Mouse (Mus musculus): ENCODE results near the gene Zbtb7a. TPM values are rescaled to one million over a fixed set of nuclear protein-coding genes. Genes with fewer than 3 reads are reported as not detected.

Gene Zbtb7a
- total RNA-seq (2015; ENCODE audit: low replicate concordance), result 11.5 and 13.2 TPM in 2 replicates
- total RNA-seq (2017; ENCODE audit: low replicate concordance), result 10.1 and 14.2 TPM in 2 replicates

DNA sequence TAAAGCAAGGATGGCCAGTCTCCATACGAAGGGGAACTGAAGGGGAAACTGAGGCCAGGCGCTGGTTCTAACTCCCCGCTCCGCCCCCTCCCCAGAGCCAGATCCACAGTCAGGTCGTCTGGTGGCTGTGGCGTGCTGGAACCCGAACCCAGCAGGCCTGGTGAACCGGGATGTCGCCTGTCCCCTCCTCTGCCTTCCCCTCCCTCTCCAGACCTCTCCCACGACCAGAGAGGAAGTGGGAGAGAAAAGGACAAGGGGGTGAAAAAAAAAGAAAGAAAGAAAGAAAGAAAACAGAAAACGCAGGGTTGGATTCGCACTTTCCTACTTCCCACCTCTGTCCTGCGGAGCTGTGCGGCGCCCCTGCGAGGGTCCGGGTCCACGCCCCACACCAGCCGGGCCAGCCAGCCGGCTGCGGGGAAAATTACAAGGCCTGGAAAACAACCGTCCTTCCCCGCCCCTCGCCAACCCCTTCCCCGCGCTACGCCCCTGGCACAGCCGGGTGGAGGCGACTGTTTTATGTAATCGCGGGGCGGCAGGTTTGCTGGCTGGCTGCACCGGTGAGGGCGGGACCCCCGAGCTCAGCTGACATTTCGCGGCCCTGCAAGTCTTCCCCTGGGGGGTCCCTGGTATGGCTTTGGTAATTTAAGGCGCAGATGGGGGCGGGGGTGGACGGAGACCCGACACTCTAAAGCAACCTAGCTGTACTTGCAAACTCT, at the start of gene Zbtb7a:
Gene Zbtb7a, plus strand, starts transcription at position 255 of the 716 bp plus-strand sequence.
- peak; percentile 10 for ATAC-seq (replicated peaks; ENCODE audit: low FRiP score, poor library complexity, severe bottlenecking)

DNA sequence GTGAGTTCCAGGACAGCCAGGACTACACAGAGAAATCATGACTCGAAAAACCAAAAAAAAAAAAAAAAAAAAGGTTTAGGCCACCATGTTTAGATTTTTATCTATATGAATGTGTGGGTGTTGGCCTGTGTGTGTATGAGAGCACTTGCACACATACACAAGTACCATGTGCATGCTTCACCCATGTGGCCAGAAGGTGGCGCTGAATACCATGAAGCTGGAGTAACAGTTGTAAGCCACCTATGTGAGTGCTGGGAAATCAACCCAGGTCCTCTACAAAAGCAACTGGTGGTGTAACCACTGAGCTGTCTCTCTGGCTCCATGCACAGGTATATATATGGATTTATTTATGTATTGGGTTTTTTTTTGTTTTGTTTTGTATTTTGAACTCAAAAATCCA, 48.0 kb upstream of the Zbtb7a start:
- no peak for ATAC-seq (replicated peaks; ENCODE audit: low FRiP score, poor library complexity, severe bottlenecking)

DNA sequence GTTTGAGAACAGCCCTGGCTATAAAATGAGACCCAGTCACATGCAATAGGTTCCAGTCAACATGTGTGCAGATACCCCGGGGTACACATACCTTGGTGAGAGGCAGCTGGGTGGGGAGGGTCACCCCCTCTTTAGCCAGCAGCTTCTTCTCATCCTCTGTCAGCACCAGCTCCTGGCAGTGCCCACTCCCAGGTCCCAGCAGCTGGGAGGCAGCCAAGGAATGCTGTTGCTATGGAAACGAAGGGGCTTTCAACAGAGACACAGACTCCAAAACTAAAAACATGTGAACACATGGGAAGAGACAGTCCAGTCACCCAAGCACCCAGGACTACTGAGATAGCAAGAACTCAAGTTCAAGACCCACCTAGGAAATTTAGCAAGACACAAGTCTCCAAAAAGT, 45.8 kb upstream of the Zbtb7a start:
- ATAC-seq (replicated peaks; ENCODE audit: low FRiP score, poor library complexity, severe bottlenecking), result no peak

DNA sequence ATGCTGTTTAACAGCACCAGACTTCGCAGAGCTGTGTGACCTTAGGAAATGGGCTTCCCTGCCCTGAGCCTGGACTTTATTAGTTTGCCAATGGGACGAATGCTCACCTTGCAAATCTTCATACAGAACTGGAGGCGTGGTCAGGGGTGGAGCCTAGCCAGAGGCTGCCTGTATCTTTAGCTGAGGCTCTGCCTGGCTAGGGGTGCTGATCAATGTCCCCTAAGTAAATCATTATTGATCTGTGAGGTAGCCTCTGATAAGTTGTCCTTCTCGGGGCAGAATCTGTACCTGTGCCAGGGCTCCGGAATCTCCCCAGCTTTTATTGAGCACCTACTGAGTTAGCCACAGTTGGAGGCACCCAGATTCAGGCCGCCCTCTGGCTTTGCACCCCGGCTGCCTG, 44.4 kb upstream of the Zbtb7a start:
- ATAC-seq (replicated peaks; ENCODE audit: low FRiP score, poor library complexity, severe bottlenecking), result 0 out of 2 replicates have a peak, but pooled peaks have one; percentile 36

DNA sequence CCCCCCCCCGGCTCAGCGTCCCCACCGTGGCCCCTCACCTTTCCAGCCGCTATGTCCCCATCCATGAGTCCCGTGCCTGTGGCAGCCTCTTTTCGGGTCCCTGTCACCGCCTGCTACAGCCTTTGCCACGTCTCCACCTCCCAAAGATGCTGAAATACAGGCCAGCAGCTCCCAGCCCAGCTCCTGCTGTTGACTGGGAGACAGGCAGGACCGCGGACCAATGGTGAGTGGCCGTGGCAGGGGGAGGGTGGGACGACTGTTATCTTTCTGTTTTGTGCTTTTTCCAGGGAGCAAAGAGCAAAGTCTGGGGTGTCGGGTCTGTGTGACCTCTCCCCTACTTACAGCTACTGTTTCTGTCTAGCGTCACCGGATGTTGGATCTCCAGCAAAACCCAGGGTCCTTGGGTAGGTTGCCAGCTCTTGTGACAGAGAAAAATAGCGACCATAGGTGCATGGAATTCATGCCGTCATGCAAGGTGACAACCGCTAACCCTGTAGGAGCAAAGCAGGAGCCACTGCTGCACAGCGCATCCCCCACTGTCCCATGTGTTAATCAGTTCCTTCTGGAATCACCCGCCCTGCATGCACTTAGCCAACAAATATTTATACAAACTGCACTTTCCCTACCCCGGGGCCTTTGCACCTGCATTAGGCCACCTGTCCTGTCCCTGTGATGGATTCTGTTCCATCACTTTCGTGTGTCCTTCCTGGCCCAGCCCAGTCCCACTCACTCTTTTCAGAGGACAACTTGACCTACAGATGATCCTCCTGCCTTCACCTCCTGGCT, 42.4 kb upstream of the Zbtb7a start:
- ATAC-seq (replicated peaks; ENCODE audit: low FRiP score, poor library complexity, severe bottlenecking), result no peak

DNA sequence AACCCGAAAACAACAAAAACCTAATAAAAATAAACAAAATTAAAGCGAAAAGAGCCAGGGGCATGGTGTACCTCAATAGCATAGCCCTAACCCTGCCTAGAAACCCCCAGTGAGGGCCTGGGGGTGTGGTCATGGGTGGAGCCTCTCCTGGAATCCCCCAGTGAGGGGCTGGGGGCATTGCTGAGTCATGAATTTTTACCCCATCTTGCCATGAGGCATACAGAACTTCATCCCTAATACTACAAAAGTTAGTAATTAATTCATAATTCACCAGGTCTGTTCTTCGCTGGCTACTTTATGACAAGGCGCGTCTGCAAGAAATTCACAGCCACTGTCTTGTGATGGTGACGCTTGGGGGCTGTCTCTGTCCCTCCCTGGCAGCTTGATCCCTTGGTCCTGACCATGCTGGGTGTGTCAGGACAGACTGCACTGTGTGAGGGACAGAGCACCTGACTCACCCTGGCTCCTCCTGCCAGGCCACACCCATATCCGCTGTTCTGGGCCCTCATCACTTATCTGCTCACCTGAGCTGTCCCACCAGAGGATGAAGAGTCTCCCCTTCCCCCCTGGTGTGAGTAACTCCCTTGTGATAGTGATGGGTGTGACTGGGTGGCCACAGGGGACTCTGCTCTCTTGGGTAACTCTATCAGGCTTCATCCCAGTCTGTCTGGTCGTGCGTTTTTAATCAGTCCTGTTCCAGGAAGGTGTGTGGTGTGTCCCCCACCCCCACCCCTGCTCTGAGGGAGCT, 39.9 kb upstream of the Zbtb7a start:
- peak; percentile 32; the same call in 1 of the 2 replicates for ATAC-seq (replicated peaks; ENCODE audit: low FRiP score, poor library complexity, severe bottlenecking)

DNA sequence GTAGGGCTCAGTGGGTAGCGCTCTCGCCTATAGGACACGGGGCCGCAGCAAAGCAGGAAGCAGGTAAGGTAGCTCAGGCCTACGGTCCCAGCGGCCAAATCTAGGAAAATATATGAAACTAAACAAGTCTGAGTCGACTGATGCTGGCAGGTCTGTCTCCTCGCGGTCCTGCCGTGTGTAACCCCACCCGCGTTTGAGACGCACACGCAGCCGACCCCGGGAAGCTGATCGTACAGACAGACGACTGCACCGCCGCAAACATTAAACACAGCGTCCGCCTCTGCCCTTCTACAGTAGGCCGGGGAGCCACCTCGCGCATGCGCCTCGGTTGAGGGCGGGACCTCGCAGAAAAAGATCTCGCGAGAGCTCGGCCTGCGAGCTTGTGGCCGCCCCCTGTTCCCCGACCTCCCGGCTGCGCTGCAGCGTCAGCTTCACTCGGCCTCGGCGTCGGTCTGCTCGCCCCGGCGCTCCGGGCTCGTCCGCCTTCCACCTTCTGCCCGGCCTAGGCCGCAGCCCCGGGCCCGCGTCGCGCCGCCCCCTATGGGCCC, 29.4 kb upstream of the Zbtb7a start, which contains the start of gene Map2k2:
Gene Map2k2, plus strand, starts transcription at position 351 of the 548 bp plus-strand sequence.
- peak; percentile 81 for ATAC-seq (replicated peaks; ENCODE audit: low FRiP score, poor library complexity, severe bottlenecking)

DNA sequence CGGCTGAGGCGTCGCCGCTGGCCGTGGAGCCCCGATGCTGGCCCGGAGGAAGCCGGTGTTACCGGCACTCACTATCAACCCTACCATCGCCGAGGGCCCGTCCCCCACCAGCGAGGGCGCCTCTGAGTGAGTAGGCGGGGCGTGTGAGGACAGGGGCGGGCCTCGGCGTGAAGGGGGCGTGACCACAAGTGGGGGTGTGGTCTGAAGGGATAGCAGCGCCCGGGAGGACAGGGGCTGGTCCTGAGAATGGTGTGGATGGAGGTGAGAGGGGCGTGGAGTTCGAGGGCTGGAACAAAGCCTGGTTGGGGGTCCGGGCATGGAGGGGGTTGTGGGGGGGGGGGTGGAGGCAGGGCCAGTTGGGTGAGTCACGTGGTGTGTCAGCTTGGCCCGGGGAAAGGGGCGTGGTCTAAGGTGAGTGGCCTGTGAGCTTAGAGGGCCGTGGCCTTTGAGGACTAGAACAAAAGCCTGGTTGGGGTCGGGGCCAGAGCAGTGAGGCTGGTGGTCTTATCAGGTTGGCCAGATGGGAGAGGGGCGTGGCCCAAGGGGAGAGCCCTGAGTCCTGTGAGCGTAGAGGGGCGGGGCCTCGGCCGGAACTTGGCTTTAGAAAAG, 28.8 kb upstream of the Zbtb7a start:
- peak; percentile 65 for ATAC-seq (replicated peaks; ENCODE audit: low FRiP score, poor library complexity, severe bottlenecking)

DNA sequence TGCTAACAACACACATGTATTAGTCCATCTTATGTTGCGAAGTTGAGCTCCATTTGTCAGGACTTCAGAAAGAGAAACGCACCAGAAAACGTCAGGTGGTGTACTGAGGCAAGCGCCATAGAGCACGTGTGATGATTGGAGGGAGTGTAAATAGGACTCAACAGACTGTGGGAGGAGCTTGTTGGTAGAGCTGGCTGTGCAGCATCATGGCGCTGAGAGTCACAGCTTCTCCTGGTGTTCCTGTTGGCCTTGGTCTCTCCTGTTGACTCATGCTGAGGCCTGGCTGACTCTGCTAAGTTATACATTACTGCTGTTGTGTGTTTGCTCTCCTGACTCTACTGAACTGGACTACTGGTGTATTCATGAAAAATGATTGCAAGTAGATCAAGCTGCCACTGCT, 22.1 kb upstream of the Zbtb7a start:
- ATAC-seq (replicated peaks; ENCODE audit: low FRiP score, poor library complexity, severe bottlenecking), result no peak

DNA sequence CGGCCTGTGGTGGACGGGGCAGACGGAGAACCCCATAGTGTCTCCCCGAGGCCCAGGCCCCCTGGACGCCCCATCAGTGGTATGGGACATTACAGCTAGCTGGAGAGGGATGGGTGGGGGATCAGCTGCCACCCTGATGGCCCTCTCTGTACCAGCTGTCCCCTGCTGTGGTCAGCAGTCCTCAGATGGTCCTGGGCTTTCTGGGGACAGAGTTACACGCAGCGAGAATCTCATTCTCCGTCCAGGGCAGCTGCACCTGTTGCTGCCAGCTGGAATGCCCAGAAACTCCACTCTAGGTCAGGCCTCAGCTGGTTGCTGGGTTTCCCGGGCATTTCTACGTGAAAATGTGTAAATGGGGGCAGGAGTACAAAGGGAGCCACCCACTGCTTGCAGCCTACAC, 15.4 kb upstream of the Zbtb7a start:
- no peak for ATAC-seq (replicated peaks; ENCODE audit: low FRiP score, poor library complexity, severe bottlenecking)

DNA sequence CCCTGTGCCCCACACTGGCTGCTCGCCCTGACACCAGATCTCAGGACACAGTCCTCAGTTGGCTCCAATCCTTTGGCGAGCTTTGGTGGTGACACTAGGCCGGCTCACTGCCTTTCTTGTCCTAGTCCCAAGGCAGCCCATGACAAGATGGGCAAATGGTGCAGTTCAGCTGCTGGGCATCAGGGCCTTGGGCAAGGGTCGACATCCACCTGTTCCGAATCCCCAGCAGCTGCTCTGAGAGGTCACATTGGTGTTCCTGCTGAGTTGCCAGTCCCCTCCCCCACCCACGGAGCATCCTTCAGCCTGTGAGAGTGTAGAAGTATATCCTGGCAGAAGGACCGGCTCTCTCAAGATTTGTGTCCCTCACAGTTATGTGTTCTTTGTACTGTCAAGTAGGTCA, 14.4 kb upstream of the Zbtb7a start:
- no peak for ATAC-seq (replicated peaks; ENCODE audit: low FRiP score, poor library complexity, severe bottlenecking)

DNA sequence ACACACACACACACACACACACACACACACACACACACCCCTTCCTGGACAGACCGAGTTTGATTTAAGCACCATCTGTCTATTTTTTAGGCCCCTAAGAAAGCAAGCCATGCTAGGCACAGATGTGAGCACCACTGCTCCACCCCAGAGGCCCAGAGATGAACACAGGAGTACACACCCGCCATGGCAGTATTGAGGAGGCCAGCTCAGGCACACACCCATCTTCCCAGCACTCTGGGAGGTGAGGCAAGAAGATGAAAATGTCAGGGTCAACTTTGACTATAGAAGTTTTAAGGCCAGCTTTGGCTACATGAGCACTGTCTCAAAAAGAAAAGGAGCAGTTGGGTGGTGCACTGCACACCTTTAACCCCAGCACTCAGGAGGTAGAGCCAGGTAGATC, 12.1 kb upstream of the Zbtb7a start:
- ATAC-seq (replicated peaks; ENCODE audit: low FRiP score, poor library complexity, severe bottlenecking), result no peak

DNA sequence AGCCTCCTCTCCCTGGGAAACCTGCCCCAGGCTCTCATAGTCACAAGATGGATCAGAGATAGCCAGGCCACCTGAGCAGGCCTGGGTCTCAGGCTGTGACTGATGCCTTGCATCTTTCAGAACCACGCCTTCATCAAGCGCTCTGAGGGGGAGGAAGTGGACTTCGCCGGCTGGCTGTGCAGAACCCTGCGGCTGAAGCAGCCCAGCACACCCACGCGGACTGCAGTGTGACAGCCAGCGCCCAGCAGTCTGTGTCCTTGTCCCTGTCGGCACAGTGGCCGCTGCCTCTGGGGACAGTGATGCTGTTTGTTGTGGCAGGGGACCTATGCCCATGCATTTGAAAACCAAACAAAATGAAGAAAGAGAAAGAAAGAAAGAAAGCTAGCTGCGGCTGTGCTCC, 11.5 kb upstream of the Zbtb7a start:
- no peak for ATAC-seq (replicated peaks; ENCODE audit: low FRiP score, poor library complexity, severe bottlenecking)

DNA sequence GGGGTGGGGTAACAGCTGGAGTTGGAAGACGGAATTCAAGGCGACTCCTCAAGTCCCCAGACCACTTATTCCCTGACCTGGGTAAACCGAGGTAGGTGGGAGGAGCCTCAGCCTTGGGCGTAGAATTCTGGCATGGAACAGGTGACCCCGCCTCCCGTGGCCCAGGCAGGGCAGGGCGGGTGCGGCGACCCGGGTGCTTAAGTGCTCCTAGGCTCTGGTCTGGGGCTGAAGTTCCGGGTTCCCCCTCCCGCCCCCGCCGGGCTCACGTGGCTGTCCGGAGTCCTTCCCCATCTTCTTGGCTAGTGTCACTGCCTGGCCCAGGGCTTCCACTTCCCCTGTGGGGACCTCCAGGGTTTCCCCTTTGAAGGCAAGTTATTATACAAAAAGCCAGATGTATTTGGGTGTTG, 836 bp upstream of the Zbtb7a start:
- ATAC-seq (replicated peaks; ENCODE audit: low FRiP score, poor library complexity, severe bottlenecking), result peak; percentile 42

DNA sequence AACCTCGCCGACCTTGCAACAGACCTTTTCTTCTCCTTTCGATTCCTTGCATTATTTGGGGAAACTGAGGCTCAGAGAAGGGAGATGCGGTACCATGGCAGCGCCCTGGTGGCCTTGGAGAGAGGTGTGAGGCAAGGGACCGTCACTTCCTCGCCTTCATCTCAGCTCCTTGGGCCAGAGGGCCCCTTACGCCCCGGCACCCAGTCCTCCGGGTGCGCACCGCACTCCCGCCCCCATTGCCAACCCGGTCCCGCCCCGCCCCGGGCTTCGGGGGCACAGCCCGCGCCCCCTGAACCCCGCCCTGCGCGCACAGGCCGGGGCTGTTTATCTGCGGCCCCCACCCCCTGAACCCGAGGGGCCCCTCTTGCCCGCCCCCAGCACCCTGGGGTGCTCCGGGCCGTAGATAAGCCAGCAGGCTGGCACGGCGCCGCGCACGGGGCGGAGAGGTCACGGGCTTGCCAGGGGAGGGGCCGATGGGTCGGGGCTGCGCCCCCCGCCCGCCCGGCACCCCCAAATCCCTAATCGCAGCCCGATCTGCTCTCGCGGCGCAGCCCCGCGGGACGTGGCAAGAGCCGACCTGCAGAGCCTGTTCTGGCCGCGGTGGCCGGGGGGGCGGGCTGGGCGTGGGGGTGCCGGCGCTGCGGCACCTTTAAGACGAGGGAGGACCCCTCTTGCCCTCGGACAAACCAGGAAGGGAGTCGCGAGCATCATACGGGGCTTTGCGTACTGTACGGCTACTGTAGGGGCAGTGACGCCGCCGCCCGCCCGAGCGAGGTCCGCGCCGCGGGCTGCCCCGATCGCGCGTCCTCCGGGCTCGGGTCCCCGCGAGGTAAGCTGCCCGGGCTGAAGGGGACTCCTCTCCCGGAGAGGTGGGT, 1.0 kb downstream of the Zbtb7a start:
- peak; percentile 4; the same call in 1 of the 2 replicates for ATAC-seq (replicated peaks; ENCODE audit: low FRiP score, poor library complexity, severe bottlenecking)

DNA sequence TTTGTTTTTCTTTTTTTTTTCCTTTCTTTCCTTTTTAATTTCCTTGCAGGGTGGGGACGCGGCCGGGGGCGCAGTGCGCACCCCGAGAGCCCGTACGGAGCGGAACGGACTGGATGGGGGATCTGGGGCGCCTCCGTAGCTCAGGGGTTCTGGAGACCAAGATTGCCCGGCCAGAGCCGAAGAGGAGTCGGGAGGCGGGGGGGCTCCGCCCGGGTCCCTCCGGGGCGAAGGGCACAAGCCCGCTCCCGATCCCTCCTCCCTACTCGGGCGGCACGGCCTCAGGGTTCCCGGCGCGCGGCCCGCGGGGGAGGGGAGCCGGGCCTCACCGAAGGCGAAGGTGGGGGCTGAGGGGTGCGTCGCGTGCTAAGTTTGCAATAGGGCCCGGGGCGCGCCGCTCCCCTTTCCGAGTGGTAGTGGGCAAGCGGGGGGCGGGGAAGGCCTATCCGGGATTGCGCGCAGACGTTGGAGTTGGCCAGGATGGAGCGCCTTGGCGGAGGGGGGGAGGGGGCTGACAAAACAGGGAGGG, 1.7 kb downstream of the Zbtb7a start:
- no peak for ATAC-seq (replicated peaks; ENCODE audit: low FRiP score, poor library complexity, severe bottlenecking)

DNA sequence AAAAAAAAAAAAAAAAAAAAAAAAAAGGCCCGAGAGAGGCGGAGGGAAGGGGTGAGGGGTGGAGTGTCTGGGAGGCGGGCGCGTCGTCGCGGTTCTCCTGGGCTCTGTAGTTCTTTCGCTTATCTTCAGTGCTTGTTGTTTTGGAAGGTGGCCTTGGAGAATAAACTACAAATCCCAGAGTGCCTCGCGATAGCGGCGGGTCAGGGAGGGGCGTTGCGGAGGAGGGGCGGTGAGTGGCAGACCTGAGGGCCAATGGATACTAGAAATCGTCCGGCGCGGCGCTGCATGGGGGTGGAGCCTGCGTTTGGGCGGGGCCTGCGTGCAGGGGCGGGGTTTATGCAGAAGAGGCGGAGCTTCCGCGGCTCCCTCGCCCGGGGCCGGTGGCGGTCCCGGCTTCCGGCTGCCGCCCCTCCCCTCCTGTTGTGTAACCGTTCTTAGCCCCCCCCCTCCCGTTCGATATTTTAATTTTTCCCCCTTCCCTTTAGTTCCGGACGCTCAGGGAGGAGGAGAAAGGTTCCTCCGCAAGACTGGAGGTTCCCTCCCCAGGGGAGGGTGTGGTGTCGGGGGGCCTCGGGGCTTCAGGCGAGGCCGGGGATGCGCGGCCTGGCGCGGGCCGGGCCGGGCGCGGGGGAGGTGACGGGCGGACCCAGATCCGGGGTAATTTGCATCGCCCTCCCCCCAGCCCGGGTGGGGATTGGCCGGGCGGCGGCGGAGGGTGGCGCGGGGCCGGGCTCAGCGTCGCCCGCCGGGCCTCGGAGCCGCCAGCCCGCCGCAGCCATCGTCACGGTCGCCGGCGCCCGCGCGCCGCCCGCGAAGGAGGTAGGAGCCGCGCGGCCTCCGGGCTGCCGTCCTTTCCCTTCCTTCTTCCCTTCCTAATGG, 2.5 kb downstream of the Zbtb7a start:
- peak; percentile 75 for ATAC-seq (replicated peaks; ENCODE audit: low FRiP score, poor library complexity, severe bottlenecking)

Measured in erythroblast, adult 5-6 weeks (primary cell).